Mouse (Mus musculus): ENCODE results near the gene Gm21970. TPM values are rescaled to one million over a fixed set of nuclear protein-coding genes. Genes with fewer than 3 reads are reported as not detected.

The Gm21970 gene
- total and polyA plus RNA-seq, 3 experiments = 8.9 TPM; not detected in 2

DNA sequence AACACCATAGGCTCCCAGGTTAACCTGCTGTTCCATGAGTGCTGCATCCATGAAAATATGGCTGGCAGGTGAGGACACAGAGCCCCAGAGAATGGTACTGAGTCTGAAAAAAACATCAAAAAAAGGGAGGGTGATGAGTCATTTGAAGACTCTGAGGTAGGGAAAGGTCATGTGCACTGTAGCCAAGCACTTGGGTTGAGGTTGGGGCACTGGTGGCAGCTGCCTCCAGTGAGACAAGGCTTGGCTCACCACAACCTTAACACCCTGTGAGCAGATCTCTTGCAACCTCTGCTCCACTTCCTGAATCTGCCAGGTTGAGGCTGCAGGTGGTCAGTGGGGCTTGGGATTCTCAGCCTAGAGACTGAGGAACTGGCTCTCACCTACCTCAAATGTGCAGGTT, 25.0 kb upstream of the Gm21970 start:
- Histone ChIP-seq H3K36me3 (replicated peaks) (no peaks in the 10 kb centered on the region), H3K4me1 (ENCODE audit: insufficient read depth, low read depth, low read length) (peaks cover 74% of the 10 kb centered on the region), H3K9me3 (replicated peaks) (0 out of 2 replicates have a peak, but pooled peaks cover 2% of the 10 kb centered on the region), H3K4me3 (ENCODE audit: low read depth, low read length) (no peak overlapping the region), H3K27me3 (ENCODE audit: insufficient read depth, low read length) (no peaks in the 10 kb centered on the region)
- ATAC-seq (ENCODE audit: extremely low read depth, insufficient number of reproducible peaks, low FRiP score, poor library complexity, severe bottlenecking) (peak; percentile 82), DNase-seq (ENCODE audit: low spot score) (peak; percentile 26)
- TF ChIP-seq GATA1 (IDR thresholded peaks at IDR 0.05; ENCODE audit: borderline replicate concordance, low read length) (no peak), TAL1 (conservative IDR thresholded peaks at IDR 0.05; ENCODE audit: low read depth, low read length) (peak; percentile 41; the same call in 1 of the 2 replicates)

- TF ChIP-seq CTCF (IDR thresholded peaks at IDR 0.05; ENCODE audit: low read depth, low read length) = no peak
- TF ChIP-seq GATA2 (IDR thresholded peaks at IDR 0.05; ENCODE audit: borderline replicate concordance, low read depth, low read length) = no peak
- TF ChIP-seq POLR2AphosphoS5 (IDR thresholded peaks at IDR 0.05; ENCODE audit: insufficient replicate concordance, low read depth, low read length) = no peak
- no peak for TF ChIP-seq GATA1 (IDR thresholded peaks at IDR 0.05; ENCODE audit: borderline replicate concordance, low read length)
- TF ChIP-seq TAL1 (conservative IDR thresholded peaks at IDR 0.05; ENCODE audit: low read depth, low read length) = no peak
- no peak for DNase-seq (ENCODE audit: low spot score)
- Histone ChIP-seq H3K4me1 (ENCODE audit: insufficient read depth, low read depth, low read length) (peaks cover 73% of the 10 kb centered on the region), H3K4me3 (ENCODE audit: low read depth, low read length) (no peak overlapping the region), H3K36me3 (replicated peaks) (no peaks in the 10 kb centered on the region), H3K27me3 (ENCODE audit: insufficient read depth, low read length) (no peaks in the 10 kb centered on the region), H3K9me3 (replicated peaks) (0 out of 2 replicates have a peak, but pooled peaks cover 2% of the 10 kb centered on the region)
- 0 out of 2 replicates have a peak, but pooled peaks have one; percentile 18 for ATAC-seq (ENCODE audit: extremely low read depth, insufficient number of reproducible peaks, low FRiP score, poor library complexity, severe bottlenecking)
Observed at GRCm38 (mm10) chr16:91367066-91367465, 24.5 kb upstream of the Gm21970 start.

GRCm38 (mm10) chr16:91372577-91373472, 18.7 kb upstream of the Gm21970 start, which contains the start of gene Ifnar2:
Ifnar2 (plus strand) TSS chr16:91372783.
- ATAC-seq (ENCODE audit: extremely low read depth, insufficient number of reproducible peaks, low FRiP score, poor library complexity, severe bottlenecking) (peak; percentile 84), DNase-seq (ENCODE audit: low spot score) (peak; percentile 66)
- peaks cover 65% of the 10 kb centered on the region for H3K4me1 ChIP-seq (ENCODE audit: insufficient read depth, low read depth, low read length)
- no peak for TF ChIP-seq POLR2AphosphoS5 (IDR thresholded peaks at IDR 0.05; ENCODE audit: insufficient replicate concordance, low read depth, low read length)
- no peak for TF ChIP-seq TAL1 (conservative IDR thresholded peaks at IDR 0.05; ENCODE audit: low read depth, low read length)
- no peak for TF ChIP-seq GATA1 (IDR thresholded peaks at IDR 0.05; ENCODE audit: borderline replicate concordance, low read length)
- TF ChIP-seq GATA2 (IDR thresholded peaks at IDR 0.05; ENCODE audit: borderline replicate concordance, low read depth, low read length) = no peak
- TF ChIP-seq CTCF (IDR thresholded peaks at IDR 0.05; ENCODE audit: low read depth, low read length) = no peak
- no peaks in the 10 kb centered on the region for H3K9me3 ChIP-seq (replicated peaks)
- peak within 1 kb of the TSS; percentile 94 for H3K4me3 ChIP-seq (ENCODE audit: low read depth, low read length)
- no peaks in the 10 kb centered on the region for H3K27me3 ChIP-seq (ENCODE audit: insufficient read depth, low read length)
- peaks cover 31% of the 10 kb centered on the region for H3K36me3 ChIP-seq (replicated peaks)

GRCm38 (mm10) chr16:91373473-91374252, 17.9 kb upstream of the Gm21970 start:
- Histone ChIP-seq H3K27me3 (ENCODE audit: insufficient read depth, low read length) (no peaks in the 10 kb centered on the region), H3K9me3 (replicated peaks) (no peaks in the 10 kb centered on the region), H3K36me3 (replicated peaks) (peaks cover 39% of the 10 kb centered on the region), H3K4me1 (ENCODE audit: insufficient read depth, low read depth, low read length) (peaks cover 69% of the 10 kb centered on the region), H3K4me3 (ENCODE audit: low read depth, low read length) (peak overlapping the region; percentile 94)
- no peak for TF ChIP-seq POLR2AphosphoS5 (IDR thresholded peaks at IDR 0.05; ENCODE audit: insufficient replicate concordance, low read depth, low read length)
- TF ChIP-seq CTCF (IDR thresholded peaks at IDR 0.05; ENCODE audit: low read depth, low read length) = no peak
- no peak for TF ChIP-seq GATA2 (IDR thresholded peaks at IDR 0.05; ENCODE audit: borderline replicate concordance, low read depth, low read length)
- no peak for TF ChIP-seq GATA1 (IDR thresholded peaks at IDR 0.05; ENCODE audit: borderline replicate concordance, low read length)
- no peak for TF ChIP-seq TAL1 (conservative IDR thresholded peaks at IDR 0.05; ENCODE audit: low read depth, low read length)
- no peak for DNase-seq (ENCODE audit: low spot score)
- ATAC-seq (ENCODE audit: extremely low read depth, insufficient number of reproducible peaks, low FRiP score, poor library complexity, severe bottlenecking) = no peak

DNA sequence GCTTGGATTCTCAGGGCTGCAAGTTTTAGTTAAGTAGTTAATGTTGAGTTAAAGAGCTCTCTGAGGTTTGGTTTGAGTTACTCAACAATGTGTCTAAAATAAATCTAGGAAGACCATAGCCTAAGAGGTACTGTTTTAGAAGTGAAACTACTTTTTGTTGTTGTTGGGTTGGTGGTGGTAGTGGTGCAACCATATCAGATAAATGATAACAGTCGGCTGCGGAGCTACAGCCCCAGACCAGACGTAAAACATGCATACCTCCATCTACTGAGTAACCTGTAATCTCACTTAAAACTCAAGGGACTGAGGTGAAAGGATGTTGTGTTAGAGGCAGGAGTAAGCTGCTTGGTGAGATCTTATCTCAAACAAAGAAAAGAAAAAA, 17.3 kb upstream of the Gm21970 start:
- DNase-seq (ENCODE audit: low spot score) = no peak
- H3K27me3 ChIP-seq (ENCODE audit: insufficient read depth, low read length) = no peaks in the 10 kb centered on the region
- H3K4me3 ChIP-seq (ENCODE audit: low read depth, low read length) = peak overlapping the region; percentile 94
- no peaks in the 10 kb centered on the region for H3K9me3 ChIP-seq (replicated peaks)
- no peak for ATAC-seq (ENCODE audit: extremely low read depth, insufficient number of reproducible peaks, low FRiP score, poor library complexity, severe bottlenecking)
- TF ChIP-seq GATA1 (IDR thresholded peaks at IDR 0.05; ENCODE audit: borderline replicate concordance, low read length) (no peak), POLR2AphosphoS5 (IDR thresholded peaks at IDR 0.05; ENCODE audit: insufficient replicate concordance, low read depth, low read length) (no peak), CTCF (IDR thresholded peaks at IDR 0.05; ENCODE audit: low read depth, low read length) (no peak), GATA2 (IDR thresholded peaks at IDR 0.05; ENCODE audit: borderline replicate concordance, low read depth, low read length) (no peak), TAL1 (conservative IDR thresholded peaks at IDR 0.05; ENCODE audit: low read depth, low read length) (no peak)
- H3K36me3 ChIP-seq (replicated peaks) = peaks cover 45% of the 10 kb centered on the region
- H3K4me1 ChIP-seq (ENCODE audit: insufficient read depth, low read depth, low read length) = peaks cover 74% of the 10 kb centered on the region

GRCm38 (mm10) chr16:91376701-91377100, 14.8 kb upstream of the Gm21970 start:
- Histone ChIP-seq H3K27me3 (ENCODE audit: insufficient read depth, low read length) (no peaks in the 10 kb centered on the region), H3K36me3 (replicated peaks) (peaks cover 63% of the 10 kb centered on the region), H3K9me3 (replicated peaks) (no peaks in the 10 kb centered on the region), H3K4me1 (ENCODE audit: insufficient read depth, low read depth, low read length) (peaks cover 76% of the 10 kb centered on the region), H3K4me3 (ENCODE audit: low read depth, low read length) (no peak overlapping the region)
- ATAC-seq (ENCODE audit: extremely low read depth, insufficient number of reproducible peaks, low FRiP score, poor library complexity, severe bottlenecking) (no peak), DNase-seq (ENCODE audit: low spot score) (no peak)
- TF ChIP-seq TAL1 (conservative IDR thresholded peaks at IDR 0.05; ENCODE audit: low read depth, low read length) = no peak
- no peak for TF ChIP-seq POLR2AphosphoS5 (IDR thresholded peaks at IDR 0.05; ENCODE audit: insufficient replicate concordance, low read depth, low read length)
- no peak for TF ChIP-seq GATA2 (IDR thresholded peaks at IDR 0.05; ENCODE audit: borderline replicate concordance, low read depth, low read length)
- no peak for TF ChIP-seq GATA1 (IDR thresholded peaks at IDR 0.05; ENCODE audit: borderline replicate concordance, low read length)
- TF ChIP-seq CTCF (IDR thresholded peaks at IDR 0.05; ENCODE audit: low read depth, low read length) = no peak

All from G1E (cell line).